Mouse (Mus musculus): Measurements from ENCODE around the gene Ms4a4b. TPM values are rescaled to one million over a fixed set of nuclear protein-coding genes. Genes with fewer than 3 reads are reported as not detected.
"Not testable (repeated sequence)": the region's sequence is repeated elsewhere in the genome, so short reads cannot be mapped to it uniquely, and the experiment has no call there.

Ms4a4b gene
- polyA plus RNA-seq (2014; fragmentation: Nextera tagmentation; extraction: Ambion mirVana), result not detected in 2 replicates

- no peak within 1 kb of the TSS for H3K4me2 ChIP-seq (replicated peaks; ENCODE audit: low read depth, low read length)
- ATAC-seq (ENCODE audit: low FRiP score, low TSS enrichment), result no peak
- H3K4me1 ChIP-seq (ENCODE audit: control insufficient read depth, insufficient read depth, low read length), result no peaks in the 10 kb centered on the region
- no peak within 1 kb of the TSS for H3K9ac ChIP-seq (ENCODE audit: low read depth, low read length)
- no peak within 1 kb of the TSS for H3K27ac ChIP-seq (ENCODE audit: low read depth, low read length)
- H3K4me3 ChIP-seq (ENCODE audit: low read length), result no peak within 1 kb of the TSS
- no peaks in the 10 kb centered on the region for H3K27me3 ChIP-seq (ENCODE audit: control insufficient read depth, insufficient read depth, low read length)
- no peaks in the 10 kb centered on the region for H3K9me3 ChIP-seq (ENCODE audit: control insufficient read depth, low read length)
- H3K36me3 ChIP-seq (ENCODE audit: control insufficient read depth, insufficient read depth, low read length), result no peaks in the 10 kb centered on the region
These were observed at the start of gene Ms4a4b for GRCm38 (mm10) chr19:11443338-11443737. Ms4a4b (plus strand) TSS chr19:11443553.

- no peak overlapping the region for H3K9ac ChIP-seq (ENCODE audit: low read depth, low read length)
- no peaks in the 10 kb centered on the region for H3K9me3 ChIP-seq (ENCODE audit: control insufficient read depth, low read length)
- no peak for ATAC-seq (ENCODE audit: low FRiP score, low TSS enrichment)
- no peak overlapping the region for H3K4me3 ChIP-seq (ENCODE audit: low read length)
- H3K4me2 ChIP-seq (replicated peaks; ENCODE audit: low read depth, low read length), result no peak overlapping the region
- no peaks in the 10 kb centered on the region for H3K36me3 ChIP-seq (ENCODE audit: control insufficient read depth, insufficient read depth, low read length)
- no peaks in the 10 kb centered on the region for H3K4me1 ChIP-seq (ENCODE audit: control insufficient read depth, insufficient read depth, low read length)
- no peaks in the 10 kb centered on the region for H3K27me3 ChIP-seq (ENCODE audit: control insufficient read depth, insufficient read depth, low read length)
- H3K27ac ChIP-seq (ENCODE audit: low read depth, low read length), result no peak overlapping the region
These were observed 47.6 kb upstream of the Ms4a4b start for GRCm38 (mm10) chr19:11395769-11396168.

DNA sequence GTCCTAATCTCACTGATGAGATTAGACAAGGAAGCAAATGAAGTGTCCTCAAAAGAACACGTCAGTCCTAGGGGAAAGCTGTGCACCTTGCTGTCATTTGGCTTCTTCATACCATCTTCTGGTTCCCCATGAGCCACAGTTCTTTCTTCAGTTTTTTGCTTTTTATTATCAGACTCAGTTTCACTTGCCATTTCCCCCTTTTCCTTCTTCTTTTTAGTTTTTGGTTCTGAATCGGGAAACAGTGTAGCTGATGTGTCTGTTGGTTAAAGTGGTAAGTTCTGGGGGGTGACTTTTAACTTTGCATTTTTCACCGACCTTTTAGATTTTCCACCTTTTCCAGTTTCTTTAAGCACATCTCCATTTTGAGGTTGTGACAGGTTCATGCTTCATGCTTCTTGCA lies 38.8 kb upstream of the Ms4a4b start, which contains the start of gene Ms4a4c:
Gene Ms4a4c (plus strand): TSS at position 244 of the 400 bp plus-strand sequence.
- no peaks in the 10 kb centered on the region for H3K9me3 ChIP-seq (ENCODE audit: control insufficient read depth, low read length)
- no peak within 1 kb of the TSS for H3K9ac ChIP-seq (ENCODE audit: low read depth, low read length)
- no peak within 1 kb of the TSS for H3K27ac ChIP-seq (ENCODE audit: low read depth, low read length)
- no peaks in the 10 kb centered on the region for H3K27me3 ChIP-seq (ENCODE audit: control insufficient read depth, insufficient read depth, low read length)
- no peaks in the 10 kb centered on the region for H3K36me3 ChIP-seq (ENCODE audit: control insufficient read depth, insufficient read depth, low read length)
- no peaks in the 10 kb centered on the region for H3K4me1 ChIP-seq (ENCODE audit: control insufficient read depth, insufficient read depth, low read length)
- WGBS, result 90% methylated on average over 3 of the region's 3 CpGs
- H3K4me3 ChIP-seq (ENCODE audit: low read length), result no peak within 1 kb of the TSS
- no peak within 1 kb of the TSS for H3K4me2 ChIP-seq (replicated peaks; ENCODE audit: low read depth, low read length)
- ATAC-seq (ENCODE audit: low FRiP score, low TSS enrichment), result no peak

- no peaks in the 10 kb centered on the region for H3K9me3 ChIP-seq (ENCODE audit: control insufficient read depth, low read length)
- no peak overlapping the region for H3K27ac ChIP-seq (ENCODE audit: low read depth, low read length)
- no peaks in the 10 kb centered on the region for H3K36me3 ChIP-seq (ENCODE audit: control insufficient read depth, insufficient read depth, low read length)
- no peaks in the 10 kb centered on the region for H3K27me3 ChIP-seq (ENCODE audit: control insufficient read depth, insufficient read depth, low read length)
- H3K4me1 ChIP-seq (ENCODE audit: control insufficient read depth, insufficient read depth, low read length), result no peaks in the 10 kb centered on the region
- no peak overlapping the region for H3K4me3 ChIP-seq (ENCODE audit: low read length)
- ATAC-seq (ENCODE audit: low FRiP score, low TSS enrichment), result no peak
- no peak overlapping the region for H3K4me2 ChIP-seq (replicated peaks; ENCODE audit: low read depth, low read length)
- no peak overlapping the region for H3K9ac ChIP-seq (ENCODE audit: low read depth, low read length)
These were observed 35.9 kb upstream of the Ms4a4b start for GRCm38 (mm10) chr19:11407428-11407827.

GRCm38 (mm10) chr19:11408591-11408990 lies 34.8 kb upstream of the Ms4a4b start:
- Histone ChIP-seq H3K36me3 (ENCODE audit: control insufficient read depth, insufficient read depth, low read length) (no peaks in the 10 kb centered on the region), H3K9me3 (ENCODE audit: control insufficient read depth, low read length) (no peaks in the 10 kb centered on the region), H3K27me3 (ENCODE audit: control insufficient read depth, insufficient read depth, low read length) (no peaks in the 10 kb centered on the region), H3K27ac (ENCODE audit: low read depth, low read length) (no peak overlapping the region), H3K4me2 (replicated peaks; ENCODE audit: low read depth, low read length) (no peak overlapping the region), H3K9ac (ENCODE audit: low read depth, low read length) (no peak overlapping the region), H3K4me3 (ENCODE audit: low read length) (no peak overlapping the region), H3K4me1 (ENCODE audit: control insufficient read depth, insufficient read depth, low read length) (no peaks in the 10 kb centered on the region)
- 77% methylated on average over 1 of the region's 1 CpGs for WGBS
- no peak for ATAC-seq (ENCODE audit: low FRiP score, low TSS enrichment)

DNA sequence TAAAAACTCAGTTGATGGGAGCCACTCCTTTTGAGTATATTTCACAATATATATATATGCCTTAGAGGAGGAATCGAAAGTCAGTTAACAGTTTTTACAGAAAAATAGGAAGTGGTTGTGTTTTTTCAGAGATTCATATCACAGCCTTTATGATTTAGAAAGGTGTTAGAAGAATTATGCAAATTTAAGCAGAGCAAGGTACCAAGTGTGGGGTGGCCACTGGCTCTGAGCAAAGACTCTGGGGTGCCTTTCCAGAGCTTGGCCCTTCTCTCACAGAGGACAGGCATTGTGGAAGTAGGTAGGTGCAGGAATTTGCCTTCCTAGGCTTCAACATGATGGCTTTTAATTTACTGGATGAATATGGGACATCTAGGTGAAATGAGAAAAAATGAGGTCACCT lies 31.7 kb upstream of the Ms4a4b start:
- Histone ChIP-seq H3K9me3 (ENCODE audit: control insufficient read depth, low read length) (no peaks in the 10 kb centered on the region), H3K4me1 (ENCODE audit: control insufficient read depth, insufficient read depth, low read length) (no peaks in the 10 kb centered on the region), H3K4me3 (ENCODE audit: low read length) (no peak overlapping the region), H3K4me2 (replicated peaks; ENCODE audit: low read depth, low read length) (no peak overlapping the region), H3K9ac (ENCODE audit: low read depth, low read length) (no peak overlapping the region), H3K36me3 (ENCODE audit: control insufficient read depth, insufficient read depth, low read length) (no peaks in the 10 kb centered on the region), H3K27ac (ENCODE audit: low read depth, low read length) (no peak overlapping the region), H3K27me3 (ENCODE audit: control insufficient read depth, insufficient read depth, low read length) (no peaks in the 10 kb centered on the region)
- ATAC-seq (ENCODE audit: low FRiP score, low TSS enrichment), result no peak
- 93% methylated on average over 1 of the region's 1 CpGs for WGBS

DNA sequence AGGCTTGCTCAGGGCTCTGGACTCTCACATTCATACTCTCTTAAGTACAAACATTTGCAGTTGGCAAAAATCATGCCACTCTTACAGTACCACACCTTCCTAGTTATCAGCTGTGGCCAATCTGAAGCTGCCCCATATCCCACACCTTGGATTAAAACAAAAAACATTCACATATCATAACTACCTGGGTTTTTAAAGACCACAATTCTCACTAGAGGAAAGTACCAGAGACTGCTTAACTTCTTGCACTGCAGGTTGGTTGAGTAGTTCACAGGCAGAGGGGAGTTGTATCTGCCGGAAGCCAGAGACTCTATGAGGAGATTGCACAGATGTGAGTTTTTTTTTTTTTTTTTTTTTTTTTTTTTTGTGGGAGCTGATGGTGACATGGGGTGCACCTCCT lies 29.3 kb upstream of the Ms4a4b start:
- no peak overlapping the region for H3K27ac ChIP-seq (ENCODE audit: low read depth, low read length)
- H3K9me3 ChIP-seq (ENCODE audit: control insufficient read depth, low read length), result no peaks in the 10 kb centered on the region
- ATAC-seq (ENCODE audit: low FRiP score, low TSS enrichment), result no peak
- H3K36me3 ChIP-seq (ENCODE audit: control insufficient read depth, insufficient read depth, low read length), result no peaks in the 10 kb centered on the region
- no peaks in the 10 kb centered on the region for H3K27me3 ChIP-seq (ENCODE audit: control insufficient read depth, insufficient read depth, low read length)
- H3K9ac ChIP-seq (ENCODE audit: low read depth, low read length), result no peak overlapping the region
- WGBS, result 85% methylated on average over 1 of the region's 1 CpGs
- no peak overlapping the region for H3K4me3 ChIP-seq (ENCODE audit: low read length)
- no peak overlapping the region for H3K4me2 ChIP-seq (replicated peaks; ENCODE audit: low read depth, low read length)
- H3K4me1 ChIP-seq (ENCODE audit: control insufficient read depth, insufficient read depth, low read length), result no peaks in the 10 kb centered on the region

DNA sequence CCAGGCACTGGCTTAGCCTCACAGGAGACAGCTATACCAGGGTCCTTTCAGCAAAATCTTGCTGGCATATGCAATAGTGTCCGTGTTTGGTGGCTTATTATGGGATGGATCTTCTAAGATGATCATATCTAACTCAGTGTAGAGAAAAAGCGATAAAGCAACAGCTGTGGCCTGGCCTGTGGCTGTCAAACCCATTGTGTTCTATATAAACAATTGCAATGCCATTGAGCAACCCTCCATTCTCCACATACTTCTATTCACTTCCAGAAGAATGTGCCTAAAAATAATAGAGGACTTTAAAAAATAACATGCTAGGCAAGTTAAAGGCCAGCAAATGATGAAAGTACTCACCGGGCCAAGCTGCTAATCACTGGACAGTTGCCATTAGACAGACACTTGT lies 27.8 kb upstream of the Ms4a4b start:
- no peak for ATAC-seq (ENCODE audit: low FRiP score, low TSS enrichment)
- H3K4me3 ChIP-seq (ENCODE audit: low read length), result no peak overlapping the region
- H3K4me1 ChIP-seq (ENCODE audit: control insufficient read depth, insufficient read depth, low read length), result no peaks in the 10 kb centered on the region
- no peak overlapping the region for H3K4me2 ChIP-seq (replicated peaks; ENCODE audit: low read depth, low read length)
- no peak overlapping the region for H3K9ac ChIP-seq (ENCODE audit: low read depth, low read length)
- no peaks in the 10 kb centered on the region for H3K36me3 ChIP-seq (ENCODE audit: control insufficient read depth, insufficient read depth, low read length)
- 74% methylated on average over 3 of the region's 3 CpGs for WGBS
- no peaks in the 10 kb centered on the region for H3K27me3 ChIP-seq (ENCODE audit: control insufficient read depth, insufficient read depth, low read length)
- no peak overlapping the region for H3K27ac ChIP-seq (ENCODE audit: low read depth, low read length)
- H3K9me3 ChIP-seq (ENCODE audit: control insufficient read depth, low read length), result no peaks in the 10 kb centered on the region

DNA sequence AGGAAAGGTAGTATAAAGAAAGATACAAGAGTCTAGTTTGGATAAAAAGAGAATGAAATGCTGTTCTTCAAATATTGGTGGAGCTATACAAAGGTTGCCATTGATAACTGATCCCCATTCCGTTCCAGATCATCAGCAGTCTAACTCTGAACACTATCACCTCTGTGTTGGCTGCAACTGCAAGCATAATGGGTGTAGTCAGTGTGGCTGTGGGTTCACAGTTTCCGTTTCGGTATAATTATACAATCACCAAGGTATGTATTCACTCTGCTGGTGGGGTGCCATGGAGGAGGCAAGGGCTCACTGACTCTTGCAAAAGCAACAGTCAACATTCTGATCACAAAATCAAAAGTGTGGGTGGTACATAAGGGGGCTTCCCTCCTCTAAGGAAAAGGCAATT lies 24.5 kb upstream of the Ms4a4b start:
- H3K27ac ChIP-seq (ENCODE audit: low read depth, low read length); H3K4me3 ChIP-seq (ENCODE audit: low read length); H3K36me3 ChIP-seq (ENCODE audit: control insufficient read depth, insufficient read depth, low read length); H3K9ac ChIP-seq (ENCODE audit: low read depth, low read length); H3K9me3 ChIP-seq (ENCODE audit: control insufficient read depth, low read length); H3K4me1 ChIP-seq (ENCODE audit: control insufficient read depth, insufficient read depth, low read length); ATAC-seq (ENCODE audit: low FRiP score, low TSS enrichment); H3K27me3 ChIP-seq (ENCODE audit: control insufficient read depth, insufficient read depth, low read length); H3K4me2 ChIP-seq (replicated peaks; ENCODE audit: low read depth, low read length): not testable (repeated sequence)
- 76% methylated on average over 1 of the region's 3 CpGs for WGBS

DNA sequence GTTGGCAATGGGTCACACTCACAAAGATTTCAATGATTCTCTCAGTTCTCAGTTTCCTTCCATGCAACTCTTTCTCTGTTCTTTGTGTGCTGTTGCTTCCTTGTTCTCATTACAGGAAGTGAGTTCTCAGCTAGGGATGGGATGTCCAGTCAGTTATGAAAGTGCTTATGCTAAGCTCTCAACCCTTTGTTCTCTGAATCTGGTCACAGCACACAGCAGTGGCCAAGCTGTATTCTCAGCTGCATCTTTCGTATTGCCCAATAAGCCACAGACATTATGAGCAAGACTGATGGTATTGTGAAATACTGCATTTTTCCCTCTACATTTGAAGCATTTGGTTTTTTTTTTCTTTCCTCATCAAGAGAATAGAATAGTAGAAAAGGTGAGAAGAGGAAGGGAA lies 12.1 kb upstream of the Ms4a4b start:
- 97% methylated on average over 1 of the region's 1 CpGs for WGBS
- H3K4me2 ChIP-seq (replicated peaks; ENCODE audit: low read depth, low read length), result not testable (repeated sequence)

More for the DNA sequence above, 12.1 kb upstream of the Ms4a4b start:
- not testable (repeated sequence) for H3K9ac ChIP-seq (ENCODE audit: low read depth, low read length); H3K4me3 ChIP-seq (ENCODE audit: low read length); H3K36me3 ChIP-seq (ENCODE audit: control insufficient read depth, insufficient read depth, low read length); H3K9me3 ChIP-seq (ENCODE audit: control insufficient read depth, low read length); H3K4me1 ChIP-seq (ENCODE audit: control insufficient read depth, insufficient read depth, low read length); H3K27ac ChIP-seq (ENCODE audit: low read depth, low read length); H3K27me3 ChIP-seq (ENCODE audit: control insufficient read depth, insufficient read depth, low read length); ATAC-seq (ENCODE audit: low FRiP score, low TSS enrichment)
